Mouse (Mus musculus): ENCODE data around the gene Klhl8. TPM values are rescaled to one million over a fixed set of nuclear protein-coding genes. Genes with fewer than 3 reads are reported as not detected.
A peak's percentile ranks its signal among the peaks of the same experiment; 100 is the strongest.

Gene Klhl8
- total and polyA plus RNA-seq, 3 experiments, result 5.6 to 6.2 TPM; not detected in 1

- H3K9me3 ChIP-seq (replicated peaks; ENCODE audit: insufficient read depth, low read length), result no peaks in the 10 kb centered on the region
- TF ChIP-seq NELFE (IDR thresholded peaks at IDR 0.05; ENCODE audit: low read depth, low read length) (no peak), SIN3A (IDR thresholded peaks at IDR 0.05; ENCODE audit: low read length) (no peak), ZC3H11A (IDR thresholded peaks at IDR 0.05; ENCODE audit: low read depth, low read length) (no peak), RAD21 (IDR thresholded peaks at IDR 0.05; ENCODE audit: low read depth, low read length) (no peak), CTCF (IDR thresholded peaks at IDR 0.05 in 2 of 3, conservative IDR thresholded peaks at IDR 0.05 in 1 of 3; ENCODE audit: control insufficient read depth in 1 of 3, insufficient read depth in 1 of 3, low read depth in 2 of 3, low read length in 3 of 3, poor library complexity in 1 of 3, severe bottlenecking in 1 of 3) (no peak), HCFC1 (IDR thresholded peaks at IDR 0.05; ENCODE audit: low read depth, low read length) (no peak), TAL1 (IDR thresholded peaks at IDR 0.05; ENCODE audit: low read length) (no peak), USF1 (IDR thresholded peaks at IDR 0.05; ENCODE audit: low read depth, low read length) (no peak), MAFK (IDR thresholded peaks at IDR 0.05; ENCODE audit: borderline replicate concordance, low read depth, low read length) (no peak), MYC (IDR thresholded peaks at IDR 0.05; ENCODE audit: low read depth, low read length) (no peak), ZNF384 (IDR thresholded peaks at IDR 0.05; ENCODE audit: low read depth, low read length) (no peak), TCF12 (IDR thresholded peaks at IDR 0.05; ENCODE audit: low read depth, low read length) (no peak)
- H3K79me2 ChIP-seq (ENCODE audit: control insufficient read depth, insufficient read depth, low read length, poor library complexity), result no peaks in the 10 kb centered on the region
- H3K27me3 ChIP-seq (ENCODE audit: control insufficient read depth in 1 of 2, insufficient read depth in 2 of 2, low read length in 2 of 2), result no peaks in the 10 kb centered on the region
- no peak for DNase-seq (ENCODE audit: low read depth, low spot score)
- no peak overlapping the region for H3K4me3 ChIP-seq (ENCODE audit: control insufficient read depth in 1 of 2, insufficient read depth in 1 of 2, low read depth in 2 of 2, low read length in 2 of 2)
- no peak overlapping the region for H3K27ac ChIP-seq (ENCODE audit: control insufficient read depth, low read depth, low read length)
- no peaks in the 10 kb centered on the region for H3K4me1 ChIP-seq (ENCODE audit: control insufficient read depth in 1 of 2, insufficient read depth in 2 of 2, low read length in 2 of 2)
- H3K9ac ChIP-seq (ENCODE audit: control insufficient read depth, low read depth, low read length, poor library complexity, severe bottlenecking), result no peak overlapping the region
- H3K36me3 ChIP-seq (ENCODE audit: control insufficient read depth in 1 of 2, insufficient read depth in 2 of 2, low read length in 2 of 2), result no peaks in the 10 kb centered on the region; a peak in 1 of 4 replicates
These were observed 53.9 kb downstream of the Klhl8 start for GRCm38 (mm10) chr5:103857151-103857550.

DNA sequence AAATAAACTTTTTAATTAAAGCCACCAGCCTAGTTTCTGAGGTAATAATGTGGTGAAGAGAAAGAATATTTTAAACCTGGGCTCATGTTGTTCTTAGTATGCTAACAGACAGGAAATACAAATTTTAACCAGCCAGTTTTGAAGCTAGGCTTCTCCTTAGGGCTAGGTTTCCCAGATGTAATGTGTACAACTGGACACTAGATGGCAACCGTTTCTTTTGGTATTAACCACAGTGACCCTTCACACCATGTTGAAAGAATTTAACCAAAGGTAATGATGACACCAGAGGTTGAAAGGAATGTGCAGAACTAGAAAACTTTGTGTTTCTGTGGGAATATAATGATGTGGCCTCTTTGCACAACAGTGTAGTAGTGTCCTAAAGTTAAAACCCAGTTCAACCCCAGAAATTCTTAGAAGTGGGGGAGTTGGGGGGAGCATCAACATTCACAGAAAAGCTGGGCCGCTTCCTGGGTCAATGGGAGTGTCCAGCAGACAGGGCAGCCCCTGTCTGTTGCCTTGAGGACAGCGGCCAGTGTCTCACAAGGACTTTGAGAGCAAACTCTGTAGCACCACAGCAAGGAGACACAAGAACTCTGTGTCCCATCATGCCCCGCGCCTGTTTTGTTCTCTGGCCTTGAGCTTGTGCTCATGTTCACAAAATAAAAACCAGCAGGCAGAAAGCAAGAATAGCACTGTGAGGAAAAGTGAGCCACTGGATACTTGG is 54.6 kb downstream of the Klhl8 start:
- Histone ChIP-seq H3K4me1 (ENCODE audit: control insufficient read depth in 1 of 2, insufficient read depth in 2 of 2, low read length in 2 of 2) (no peaks in the 10 kb centered on the region), H3K79me2 (ENCODE audit: control insufficient read depth, insufficient read depth, low read length, poor library complexity) (no peaks in the 10 kb centered on the region), H3K27ac (ENCODE audit: control insufficient read depth, low read depth, low read length) (no peak overlapping the region), H3K9ac (ENCODE audit: control insufficient read depth, low read depth, low read length, poor library complexity, severe bottlenecking) (no peak overlapping the region), H3K4me3 (ENCODE audit: control insufficient read depth in 1 of 2, insufficient read depth in 1 of 2, low read depth in 2 of 2, low read length in 2 of 2) (no peak overlapping the region), H3K36me3 (ENCODE audit: control insufficient read depth in 1 of 2, insufficient read depth in 2 of 2, low read length in 2 of 2) (no peaks in the 10 kb centered on the region; a peak in 1 of 4 replicates), H3K9me3 (replicated peaks; ENCODE audit: insufficient read depth, low read length) (no peaks in the 10 kb centered on the region), H3K27me3 (ENCODE audit: control insufficient read depth in 1 of 2, insufficient read depth in 2 of 2, low read length in 2 of 2) (no peaks in the 10 kb centered on the region)
- peak; percentile 72 for DNase-seq (ENCODE audit: low read depth, low spot score)
- TF ChIP-seq RAD21 (IDR thresholded peaks at IDR 0.05; ENCODE audit: low read depth, low read length) (peak; percentile 72), CTCF (IDR thresholded peaks at IDR 0.05 in 2 of 3, conservative IDR thresholded peaks at IDR 0.05 in 1 of 3; ENCODE audit: control insufficient read depth in 1 of 3, insufficient read depth in 1 of 3, low read depth in 2 of 3, low read length in 3 of 3, poor library complexity in 1 of 3, severe bottlenecking in 1 of 3) (peak in 2 of 3 experiments; percentile 71 to 79; a peak in 4 of 6 replicates), SMC3 (IDR thresholded peaks at IDR 0.05; ENCODE audit: low read depth, low read length) (peak; percentile 76), RCOR1 (IDR thresholded peaks at IDR 0.05; ENCODE audit: low read depth, low read length) (no peak)
